In the genomic region with DNA sequence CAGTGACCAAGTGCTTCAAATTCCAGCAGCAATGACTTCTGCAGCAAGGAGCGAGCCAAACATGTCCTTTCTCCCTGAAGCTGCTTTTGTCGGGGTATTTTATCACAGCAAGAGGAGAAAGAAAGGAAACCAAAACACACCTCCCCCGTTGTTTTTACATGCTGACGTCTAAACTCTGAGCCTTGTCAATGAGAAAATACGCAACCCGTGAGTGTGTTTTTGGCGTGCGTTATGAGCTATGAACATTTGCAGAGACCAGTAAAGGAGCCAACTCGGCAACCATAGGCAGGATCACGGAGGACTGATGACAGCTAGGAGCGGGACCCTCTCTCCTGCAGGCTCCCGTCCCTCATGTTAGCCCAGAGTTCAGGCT, we compare ENCODE assay signal across 8 mouse cellular contexts. TPM values are rescaled to one million over a fixed set of nuclear protein-coding genes. Genes with fewer than 3 reads are reported as not detected.
DNase-seq lines count a peak whose midpoint lies in the region; ATAC-seq and TF ChIP-seq lines count a peak whose summit lies in the region.

No protein-coding gene starts in this region.

- peak overlapping the region; percentile 93 for H3K4me3 ChIP-seq in gastrocnemius, adult 2 months
- H3K4me3 ChIP-seq in forebrain, embryonic 11.5 days (ENCODE audit: low read depth, low read length) = peak overlapping the region; percentile 70
- H3K4me3 ChIP-seq in liver, embryonic 15.5 days (replicated peaks) = peak overlapping the region; percentile 91

- DNase-seq in gastrocnemius, adult 2 months = no peak
- DNase-seq in gastrocnemius, adult 18-20 months (ENCODE audit: low spot score) = no peak
- DNase-seq in CD4-positive, CD25-positive, alpha-beta regulatory T cell, adult 2 months (ENCODE audit: low read depth, low spot score) = peak; percentile 52
- DNase-seq in forebrain, embryonic 11.5 days (ENCODE audit: low spot score) = no peak
- DNase-seq in urinary bladder, postnatal 25 days (ENCODE audit: low spot score) = no peak
- no peak for DNase-seq in frontal cortex, postnatal 10 days (ENCODE audit: low spot score in 2 of 2)

- H3K36me3 ChIP-seq in forebrain, embryonic 11.5 days (ENCODE audit: control insufficient read depth, insufficient read depth, low read length) = peaks cover 2% of the 10 kb centered on the region; the same call in 1 of the 2 replicates
- peaks cover 7% of the 10 kb centered on the region; the same call in 1 of the 2 replicates for H3K36me3 ChIP-seq in liver, embryonic 15.5 days (replicated peaks)

- no peaks in the 10 kb centered on the region for H3K9me3 ChIP-seq in forebrain, embryonic 11.5 days (ENCODE audit: control insufficient read depth, low read length)
- H3K9me3 ChIP-seq in liver, embryonic 15.5 days (replicated peaks) = no peaks in the 10 kb centered on the region

- ATAC-seq in forebrain, embryonic 11.5 days (replicated peaks; ENCODE audit: low FRiP score) = no peak; the same call in 1 of the 2 replicates
- no peak for ATAC-seq in liver, embryonic 15.5 days (ENCODE audit: insufficient read depth)
- ATAC-seq in megakaryocyte-erythroid progenitor cell, adult 5-6 weeks (replicated peaks; ENCODE audit: low FRiP score, low TSS enrichment, poor library complexity, severe bottlenecking) = no peak

- H3K9ac ChIP-seq in forebrain, embryonic 11.5 days (ENCODE audit: low read length) = peak overlapping the region; percentile 74
- H3K9ac ChIP-seq in liver, embryonic 15.5 days = peak overlapping the region; percentile 77

- 9% methylated on average over 12 of the region's 12 CpGs for WGBS in forebrain, embryonic 11.5 days
- 6% methylated on average over 12 of the region's 12 CpGs for WGBS in liver, embryonic 15.5 days (ENCODE audit: insufficient replicate concordance)

- peak overlapping the region; percentile 83; the same call in 1 of the 2 replicates for H3K27ac ChIP-seq in gastrocnemius, adult 2 months
- H3K27ac ChIP-seq in forebrain, embryonic 11.5 days (ENCODE audit: low read depth, low read length) = peak overlapping the region; percentile 95; the same call in 1 of the 2 replicates
- peak overlapping the region; percentile 89 for H3K27ac ChIP-seq in liver, embryonic 15.5 days (replicated peaks)

- H3K4me1 ChIP-seq in forebrain, embryonic 11.5 days (replicated peaks; ENCODE audit: control insufficient read depth, insufficient read depth, low read length) = peaks cover 3% of the 10 kb centered on the region
- H3K4me1 ChIP-seq in liver, embryonic 15.5 days (replicated peaks) = peaks cover 31% of the 10 kb centered on the region

- no peak for TF ChIP-seq CTCF in gastrocnemius, adult 2 months (IDR thresholded peaks at IDR 0.05)

- no peaks in the 10 kb centered on the region for H3K27me3 ChIP-seq in forebrain, embryonic 11.5 days (ENCODE audit: control insufficient read depth, insufficient read depth, low read length)
- H3K27me3 ChIP-seq in liver, embryonic 15.5 days = no peaks in the 10 kb centered on the region

- intact Hi-C loops in gastrocnemius, adult 2 months (cut with DNase I) = no loop called here

- H3K4me2 ChIP-seq in forebrain, embryonic 11.5 days (ENCODE audit: low read depth, low read length, severe bottlenecking) = peak overlapping the region; percentile 60
- H3K4me2 ChIP-seq in liver, embryonic 15.5 days = peak overlapping the region; percentile 95

RNA-seq across cellular contexts. Expression of a gene that starts 0.8 kb away (rescaled TPM):
- total RNA-seq in gastrocnemius, adult 2 months (2021) = not detected
- not detected for total RNA-seq in gastrocnemius, adult 18-20 months (2021)
- polyA plus RNA-seq in forebrain, embryonic 11.5 days (2014; fragmentation: Nextera tagmentation; extraction: Ambion mirVana) = 91.6 and 100 TPM in 2 replicates
- 32.8 and 33.7 TPM in 2 replicates for polyA plus RNA-seq in liver, embryonic 15.5 days (2015; fragmentation: Nextera tagmentation; extraction: Ambion mirVana)
- 20.7 and 53.8 TPM in 2 replicates for total RNA-seq in megakaryocyte-erythroid progenitor cell, adult 5-6 weeks (2014; fragmentation: Nextera tagmentation)
- 19.0 and 23.2 TPM in 2 replicates for total RNA-seq in megakaryocyte-erythroid progenitor cell, adult 5-6 weeks (2017)

RNA-seq across cellular contexts. Expression of a gene that starts 8.5 kb away (rescaled TPM):
- not detected for total RNA-seq in gastrocnemius, adult 2 months (2021)
- not detected for total RNA-seq in gastrocnemius, adult 18-20 months (2021)
- polyA plus RNA-seq in forebrain, embryonic 11.5 days (2014; fragmentation: Nextera tagmentation; extraction: Ambion mirVana) = 2.2 and 2.4 TPM in 2 replicates
- not detected in 2 replicates for polyA plus RNA-seq in liver, embryonic 15.5 days (2015; fragmentation: Nextera tagmentation; extraction: Ambion mirVana)
- not detected in 2 replicates for total RNA-seq in megakaryocyte-erythroid progenitor cell, adult 5-6 weeks (2014; fragmentation: Nextera tagmentation)
- total RNA-seq in megakaryocyte-erythroid progenitor cell, adult 5-6 weeks (2017) = not detected in 2 replicates

RNA-seq across cellular contexts. Expression of a gene that starts 19.6 kb away (rescaled TPM):
- not detected for total RNA-seq in gastrocnemius, adult 2 months (2021)
- total RNA-seq in gastrocnemius, adult 18-20 months (2021) = not detected
- 0.35 and 0.64 TPM in 2 replicates for polyA plus RNA-seq in forebrain, embryonic 11.5 days (2014; fragmentation: Nextera tagmentation; extraction: Ambion mirVana)
- 0.40 and 0.79 TPM in 2 replicates for polyA plus RNA-seq in liver, embryonic 15.5 days (2015; fragmentation: Nextera tagmentation; extraction: Ambion mirVana)
- total RNA-seq in megakaryocyte-erythroid progenitor cell, adult 5-6 weeks (2014; fragmentation: Nextera tagmentation) = 0.49 and 1.2 TPM in 2 replicates
- 0.46 and 0.75 TPM in 2 replicates for total RNA-seq in megakaryocyte-erythroid progenitor cell, adult 5-6 weeks (2017)

RNA-seq across cellular contexts. Expression of a gene that starts 31.0 kb away (rescaled TPM):
- total RNA-seq in gastrocnemius, adult 2 months (2021) = under 1 TPM; 0.41 to 0.45 TPM
- under 1 TPM; 0.32 to 0.55 TPM for total RNA-seq in gastrocnemius, adult 18-20 months (2021)
- 157 and 162 TPM in 2 replicates for polyA plus RNA-seq in forebrain, embryonic 11.5 days (2014; fragmentation: Nextera tagmentation; extraction: Ambion mirVana)
- 0.12 and 0.16 TPM in 2 replicates for polyA plus RNA-seq in liver, embryonic 15.5 days (2015; fragmentation: Nextera tagmentation; extraction: Ambion mirVana)
- not detected in 2 replicates for total RNA-seq in megakaryocyte-erythroid progenitor cell, adult 5-6 weeks (2014; fragmentation: Nextera tagmentation)
- 0.27 and 1.4 TPM in 2 replicates for total RNA-seq in megakaryocyte-erythroid progenitor cell, adult 5-6 weeks (2017)

RNA-seq across cellular contexts. Expression of a gene that starts 31.1 kb away (rescaled TPM):
- total RNA-seq in gastrocnemius, adult 2 months (2021) = not detected
- total RNA-seq in gastrocnemius, adult 18-20 months (2021) = not detected
- 0.87 and 1.2 TPM in 2 replicates for polyA plus RNA-seq in forebrain, embryonic 11.5 days (2014; fragmentation: Nextera tagmentation; extraction: Ambion mirVana)
- polyA plus RNA-seq in liver, embryonic 15.5 days (2015; fragmentation: Nextera tagmentation; extraction: Ambion mirVana) = 0.08 and 0.12 TPM in 2 replicates
- not detected in 2 replicates for total RNA-seq in megakaryocyte-erythroid progenitor cell, adult 5-6 weeks (2014; fragmentation: Nextera tagmentation)
- not detected in 2 replicates for total RNA-seq in megakaryocyte-erythroid progenitor cell, adult 5-6 weeks (2017)

Comparison
In these comparisons a context has a peak if more than half of its experiments do, and no peak if none do; other contexts are left out.
1. RNA of a gene that starts 0.8 kb away (total RNA-seq): 19.0 to 53.8 TPM in megakaryocyte-erythroid progenitor cell, adult 5-6 weeks; not detected in gastrocnemius, adult 18-20 months and not detected in gastrocnemius, adult 2 months; every median in the first group is over 10 times any median in the second.
2. Peak in every context shown above with its lines, with median percentiles within 50 percentile points of each other: H3K27ac ChIP-seq and H3K4me3 ChIP-seq.